8 mouse cellular contexts compared by ENCODE assay signal in the genomic region with DNA sequence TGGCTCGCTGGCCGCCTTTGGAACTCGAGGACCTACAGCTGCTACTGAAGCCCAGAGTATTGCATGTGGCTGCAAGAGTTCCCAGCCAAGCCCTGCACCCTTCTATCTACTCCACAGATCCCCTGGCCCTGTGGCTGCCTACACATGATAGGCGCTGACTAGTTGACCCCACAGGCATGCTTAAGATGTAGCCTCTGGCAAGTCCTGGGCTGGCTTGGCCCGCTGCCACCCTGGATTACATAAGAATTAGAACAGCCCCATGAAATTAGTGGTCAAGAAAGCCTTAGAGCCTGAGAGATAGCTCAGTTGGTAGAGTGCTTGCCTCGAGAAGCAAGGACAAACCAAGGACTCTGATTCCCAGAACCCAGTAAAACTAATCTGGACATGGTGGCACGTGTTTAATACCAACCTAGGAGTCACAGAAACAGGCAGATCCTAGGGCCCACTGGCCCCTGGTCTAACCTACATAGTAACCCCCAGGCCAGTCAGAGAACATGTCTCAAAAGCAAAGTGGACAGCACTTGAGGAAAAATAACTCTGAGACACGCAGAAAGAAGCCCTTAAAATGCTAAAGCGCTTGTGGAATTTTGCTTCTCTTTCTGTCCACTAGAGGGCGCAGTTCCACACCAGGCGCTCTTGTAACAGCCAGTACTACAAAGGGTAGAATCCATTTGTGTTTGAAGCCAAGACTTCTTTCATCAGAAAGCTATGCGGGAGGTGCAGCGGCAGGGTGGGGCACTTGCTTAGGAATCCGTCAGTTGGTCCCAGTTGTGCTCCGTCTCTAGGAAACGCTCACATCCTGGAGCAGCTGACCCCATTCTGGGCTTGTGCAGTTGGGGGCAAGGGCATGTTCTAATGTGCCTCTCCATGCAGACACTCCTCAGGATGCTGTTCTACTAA. TPM values are rescaled to one million over a fixed set of nuclear protein-coding genes. Genes with fewer than 3 reads are reported as not detected.
DNase-seq lines count a peak whose midpoint lies in the region; ATAC-seq and TF ChIP-seq lines count a peak whose summit lies in the region.

No protein-coding gene starts in this region.

- peak; percentile 70; the same call in 1 of the 2 replicates for ATAC-seq in forebrain, embryonic 12.5 days (ENCODE audit: low FRiP score)
- ATAC-seq in heart, embryonic 16.5 days (replicated peaks; ENCODE audit: extremely low read depth, insufficient read depth, low FRiP score) = peak; percentile 84
- peak; percentile 38 for ATAC-seq in liver, embryonic 15.5 days (ENCODE audit: insufficient read depth)
- peak; percentile 41; the same call in 1 of the 2 replicates for ATAC-seq in neural tube, embryonic 11.5 days (ENCODE audit: insufficient read depth, low FRiP score, low TSS enrichment)
- peak; percentile 82 for ATAC-seq in stomach, embryonic 16.5 days (ENCODE audit: insufficient read depth, low FRiP score)

- peak; percentile 82 for DNase-seq in c-Kit-positive CD71-positive TER-119-negative erythroid progenitor cells, embryonic 14.5 days (ENCODE audit: low read depth)
- peak; percentile 85 to 94 for DNase-seq in kidney, postnatal 25 days
- peak; percentile 80 for DNase-seq in neural tube, embryonic 11.5 days (ENCODE audit: low spot score)

- H3K4me2 ChIP-seq in forebrain, embryonic 12.5 days = peak overlapping the region; percentile 31
- H3K4me2 ChIP-seq in heart, embryonic 16.5 days (ENCODE audit: low read depth, low read length) = peak overlapping the region; percentile 11; the same call in 1 of the 2 replicates
- H3K4me2 ChIP-seq in liver, embryonic 15.5 days = no peak overlapping the region
- H3K4me2 ChIP-seq in neural tube, embryonic 11.5 days (ENCODE audit: low read depth) = no peak overlapping the region
- no peak overlapping the region for H3K4me2 ChIP-seq in stomach, embryonic 16.5 days (ENCODE audit: low read depth, low read length)

- no peaks in the 10 kb centered on the region for H3K9me3 ChIP-seq in E14TG2a.4 (ENCODE audit: low read length)
- no peaks in the 10 kb centered on the region for H3K9me3 ChIP-seq in forebrain, embryonic 12.5 days
- no peaks in the 10 kb centered on the region for H3K9me3 ChIP-seq in heart, embryonic 16.5 days (replicated peaks; ENCODE audit: control insufficient read depth, low read length)
- no peaks in the 10 kb centered on the region for H3K9me3 ChIP-seq in liver, embryonic 15.5 days (replicated peaks)
- H3K9me3 ChIP-seq in neural tube, embryonic 11.5 days (ENCODE audit: control insufficient read depth, low read length) = no peaks in the 10 kb centered on the region
- H3K9me3 ChIP-seq in stomach, embryonic 16.5 days (replicated peaks; ENCODE audit: control insufficient read depth, low read length) = no peaks in the 10 kb centered on the region

- 34% methylated on average over 16 of the region's 16 CpGs for WGBS in forebrain, embryonic 12.5 days
- 16% methylated on average over 16 of the region's 16 CpGs for WGBS in heart, embryonic 16.5 days
- 29% methylated on average over 16 of the region's 16 CpGs for WGBS in liver, embryonic 15.5 days (ENCODE audit: insufficient replicate concordance)
- 36% methylated on average over 16 of the region's 16 CpGs for WGBS in neural tube, embryonic 11.5 days
- WGBS in stomach, embryonic 16.5 days = 28% methylated on average over 16 of the region's 16 CpGs

- H3K9ac ChIP-seq in forebrain, embryonic 12.5 days = no peak overlapping the region
- H3K9ac ChIP-seq in heart, embryonic 16.5 days (ENCODE audit: low read length) = peak overlapping the region; percentile 58
- no peak overlapping the region for H3K9ac ChIP-seq in liver, embryonic 15.5 days
- peak overlapping the region; percentile 3; the same call in 1 of the 2 replicates for H3K9ac ChIP-seq in neural tube, embryonic 11.5 days (ENCODE audit: low read length)
- H3K9ac ChIP-seq in stomach, embryonic 16.5 days (ENCODE audit: low read length) = peak overlapping the region; percentile 51

- no peaks in the 10 kb centered on the region for H3K27me3 ChIP-seq in E14TG2a.4 (ENCODE audit: insufficient read depth, low read length)
- no peaks in the 10 kb centered on the region for H3K27me3 ChIP-seq in forebrain, embryonic 12.5 days
- H3K27me3 ChIP-seq in heart, embryonic 16.5 days (ENCODE audit: control insufficient read depth, insufficient read depth, low read length) = no peaks in the 10 kb centered on the region
- H3K27me3 ChIP-seq in liver, embryonic 15.5 days = no peaks in the 10 kb centered on the region
- no peaks in the 10 kb centered on the region for H3K27me3 ChIP-seq in neural tube, embryonic 11.5 days (ENCODE audit: control insufficient read depth, insufficient read depth, low read length)
- no peaks in the 10 kb centered on the region for H3K27me3 ChIP-seq in stomach, embryonic 16.5 days (ENCODE audit: control insufficient read depth, insufficient read depth, low read length)

- H3K27ac ChIP-seq in forebrain, embryonic 12.5 days = peak overlapping the region; percentile 65; the same call in 1 of the 2 replicates
- H3K27ac ChIP-seq in heart, embryonic 16.5 days (ENCODE audit: low read length) = peak overlapping the region; percentile 88
- H3K27ac ChIP-seq in liver, embryonic 15.5 days (replicated peaks) = peak overlapping the region; percentile 64
- no peak overlapping the region for H3K27ac ChIP-seq in neural tube, embryonic 11.5 days (ENCODE audit: low read depth, low read length)
- peak overlapping the region; percentile 65 for H3K27ac ChIP-seq in stomach, embryonic 16.5 days (ENCODE audit: low read length)

- peaks cover 87% of the 10 kb centered on the region for H3K4me1 ChIP-seq in E14TG2a.4 (replicated peaks; ENCODE audit: low read depth, low read length)
- H3K4me1 ChIP-seq in forebrain, embryonic 12.5 days = peaks cover 30% of the 10 kb centered on the region
- peaks cover 38% of the 10 kb centered on the region for H3K4me1 ChIP-seq in heart, embryonic 16.5 days (ENCODE audit: control insufficient read depth, insufficient read depth, low read length)
- H3K4me1 ChIP-seq in liver, embryonic 15.5 days (replicated peaks) = peaks cover 72% of the 10 kb centered on the region
- H3K4me1 ChIP-seq in neural tube, embryonic 11.5 days (ENCODE audit: control insufficient read depth, insufficient read depth, low read length) = peaks cover 12% of the 10 kb centered on the region
- peaks cover 33% of the 10 kb centered on the region for H3K4me1 ChIP-seq in stomach, embryonic 16.5 days (ENCODE audit: control insufficient read depth, insufficient read depth, low read length)

- H3K36me3 ChIP-seq in E14TG2a.4 (ENCODE audit: insufficient read depth, low read length) = peaks cover 52% of the 10 kb centered on the region
- peaks cover 42% of the 10 kb centered on the region for H3K36me3 ChIP-seq in forebrain, embryonic 12.5 days (replicated peaks)
- H3K36me3 ChIP-seq in heart, embryonic 16.5 days (ENCODE audit: control insufficient read depth, insufficient read depth) = peaks cover 20% of the 10 kb centered on the region
- H3K36me3 ChIP-seq in liver, embryonic 15.5 days (replicated peaks) = peaks cover 34% of the 10 kb centered on the region
- peaks cover 14% of the 10 kb centered on the region for H3K36me3 ChIP-seq in neural tube, embryonic 11.5 days (ENCODE audit: control insufficient read depth, insufficient read depth, low read length)
- H3K36me3 ChIP-seq in stomach, embryonic 16.5 days (ENCODE audit: control insufficient read depth, insufficient read depth, low read length) = peaks cover 10% of the 10 kb centered on the region

- H3K4me3 ChIP-seq in E14TG2a.4 (replicated peaks; ENCODE audit: low read length) = peak overlapping the region; percentile 93
- H3K4me3 ChIP-seq in forebrain, embryonic 12.5 days (replicated peaks) = no peak overlapping the region
- no peak overlapping the region for H3K4me3 ChIP-seq in heart, embryonic 16.5 days (ENCODE audit: low read length)
- H3K4me3 ChIP-seq in liver, embryonic 15.5 days (replicated peaks) = no peak overlapping the region
- H3K4me3 ChIP-seq in neural tube, embryonic 11.5 days (ENCODE audit: low read depth, low read length) = no peak overlapping the region
- no peak overlapping the region for H3K4me3 ChIP-seq in stomach, embryonic 16.5 days (replicated peaks; ENCODE audit: low read length)

- TF ChIP-seq CTCF in E14TG2a.4 (conservative IDR thresholded peaks at IDR 0.05; ENCODE audit: low read length) = peak; percentile 94

RNA-seq across cellular contexts. Expression of gene Sec14l1, which starts 33.6 kb away (rescaled TPM):
- 67.2 and 67.6 TPM in 2 replicates for polyA plus RNA-seq in forebrain, embryonic 12.5 days (2016; fragmentation: Nextera tagmentation; extraction: Ambion mirVana)
- polyA plus RNA-seq in heart, embryonic 16.5 days (2015; fragmentation: Nextera tagmentation; extraction: Ambion mirVana) = 51.0 and 54.9 TPM in 2 replicates
- polyA plus RNA-seq in liver, embryonic 15.5 days (2015; fragmentation: Nextera tagmentation; extraction: Ambion mirVana) = 18.0 and 20.4 TPM in 2 replicates
- 41.5 and 44.2 TPM in 2 replicates for polyA plus RNA-seq in neural tube, embryonic 11.5 days (2014; fragmentation: Nextera tagmentation; extraction: Ambion mirVana)
- polyA plus RNA-seq in stomach, embryonic 16.5 days (2015; fragmentation: Nextera tagmentation; extraction: Ambion mirVana) = 61.7 and 62.5 TPM in 2 replicates

Comparison
In these comparisons a context has a peak if more than half of its experiments do, and no peak if none do; other contexts are left out.
1. H3K4me2 ChIP-seq: peak in forebrain, embryonic 12.5 days (single experiment) and heart, embryonic 16.5 days (single experiment); none in liver, embryonic 15.5 days (single experiment), neural tube, embryonic 11.5 days (single experiment) and stomach, embryonic 16.5 days (single experiment).
2. H3K9ac ChIP-seq: peak in heart, embryonic 16.5 days (single experiment), neural tube, embryonic 11.5 days (single experiment) and stomach, embryonic 16.5 days (single experiment); none in forebrain, embryonic 12.5 days (single experiment) and liver, embryonic 15.5 days (single experiment).
3. Peak in every context shown above with its lines, with median percentiles within 50 percentile points of each other: DNase-seq and ATAC-seq.